Mouse (Mus musculus): Measurements from ENCODE around the gene Galnt18. TPM values are rescaled to one million over a fixed set of nuclear protein-coding genes. Genes with fewer than 3 reads are reported as not detected.
A peak's percentile ranks its signal among the peaks of the same experiment; 100 is the strongest.

Gene Galnt18
- total and polyA plus RNA-seq, 3 experiments, result 11.6 to 22.3 (median 18.3) TPM

DNA sequence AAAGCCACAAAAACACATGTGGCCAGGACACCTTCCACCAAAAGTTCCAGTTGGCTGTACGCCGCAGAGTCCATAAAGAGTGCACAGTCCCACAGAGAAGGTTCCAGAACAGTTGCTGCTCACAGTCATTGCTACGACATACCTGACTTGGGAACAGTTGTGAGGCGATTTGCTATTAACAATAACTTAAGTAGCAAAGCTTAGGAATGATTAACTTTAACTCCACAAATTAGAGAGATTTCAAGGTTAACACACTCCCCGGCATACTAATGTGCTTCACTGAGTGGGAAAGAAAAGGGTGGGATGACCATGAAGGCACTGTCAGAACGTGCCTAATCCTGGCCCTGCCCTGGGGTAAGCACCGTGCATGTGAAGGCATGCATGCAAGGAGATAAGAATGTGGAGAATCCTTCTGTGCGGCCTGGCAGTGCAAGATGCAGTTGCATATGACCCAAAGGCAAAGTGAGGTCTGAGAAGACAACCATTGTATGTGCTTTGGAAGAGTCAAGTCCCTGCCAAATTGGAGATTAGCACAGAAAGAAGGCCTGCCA lies 8.5 kb downstream of the Galnt18 start:
- DNase-seq, result no peak

DNA sequence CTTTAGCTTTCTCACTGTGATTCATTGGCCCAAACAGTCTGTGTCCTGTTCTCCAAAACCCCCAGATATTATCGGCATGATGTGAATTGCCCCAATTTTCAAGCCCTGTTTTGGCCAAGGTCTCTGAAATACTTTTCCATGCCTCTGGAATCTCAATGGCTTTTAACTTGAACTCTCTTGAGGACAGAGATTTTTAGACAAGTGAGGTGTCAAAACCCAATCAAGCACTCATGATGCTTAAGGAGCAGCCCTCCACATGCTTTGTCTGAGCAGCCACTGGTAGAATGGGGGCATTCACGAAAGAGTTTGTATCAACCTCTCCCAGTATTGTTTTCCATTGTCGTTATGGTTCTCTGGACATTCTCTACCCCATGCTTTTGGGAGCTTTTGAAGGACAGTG lies 9.2 kb downstream of the Galnt18 start:
- no peak for DNase-seq

DNA sequence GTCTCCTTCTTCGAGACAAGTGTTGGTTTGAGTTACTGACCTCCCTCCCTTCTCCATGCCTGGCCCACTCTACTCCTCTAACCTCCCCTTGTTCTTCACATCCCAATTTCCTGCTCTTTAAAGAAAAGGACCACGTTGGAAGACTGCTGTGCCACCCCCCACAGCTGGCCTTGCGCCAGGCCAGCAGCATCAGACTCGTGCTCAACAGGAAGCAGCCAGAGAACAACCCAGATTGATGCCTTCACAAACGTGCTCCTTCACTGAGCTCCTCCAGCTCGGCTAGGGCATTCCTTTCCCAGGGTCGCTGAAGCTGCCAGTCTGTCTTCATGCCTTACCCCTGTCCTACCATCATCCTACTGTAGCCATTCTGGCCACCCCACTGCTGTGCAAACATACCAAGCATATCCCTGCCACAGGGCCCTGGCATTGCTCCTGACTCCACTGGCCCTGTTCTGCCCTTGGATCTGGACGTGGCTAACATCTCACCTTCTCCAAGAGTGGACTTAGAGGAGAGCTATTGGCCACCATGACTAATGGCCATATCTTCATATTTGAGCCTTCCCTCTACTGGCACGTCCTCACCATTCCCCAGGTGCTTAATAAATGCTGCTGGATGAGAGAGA lies 13.5 kb downstream of the Galnt18 start:
- no peak for DNase-seq

DNA sequence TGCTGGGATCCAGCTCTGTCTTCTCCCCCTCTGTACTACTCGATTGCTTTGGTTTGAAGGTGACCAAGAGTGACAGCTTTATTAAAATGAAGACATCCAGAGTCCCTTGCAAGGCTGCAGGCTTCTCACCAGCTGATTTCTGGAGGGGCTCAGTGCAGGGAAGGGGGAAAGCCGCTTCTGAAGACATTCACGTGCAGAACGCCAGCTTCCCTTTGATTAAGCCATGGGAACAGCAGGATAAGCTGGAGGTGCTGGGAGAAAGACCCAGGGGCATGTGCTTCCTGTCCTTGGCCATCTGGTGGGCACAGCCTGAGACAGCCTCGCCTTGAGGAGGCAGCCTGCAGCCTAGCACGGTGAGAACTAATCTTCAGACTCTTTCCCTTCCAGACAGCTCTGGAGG lies 17.0 kb downstream of the Galnt18 start:
- DNase-seq, result no peak

DNA sequence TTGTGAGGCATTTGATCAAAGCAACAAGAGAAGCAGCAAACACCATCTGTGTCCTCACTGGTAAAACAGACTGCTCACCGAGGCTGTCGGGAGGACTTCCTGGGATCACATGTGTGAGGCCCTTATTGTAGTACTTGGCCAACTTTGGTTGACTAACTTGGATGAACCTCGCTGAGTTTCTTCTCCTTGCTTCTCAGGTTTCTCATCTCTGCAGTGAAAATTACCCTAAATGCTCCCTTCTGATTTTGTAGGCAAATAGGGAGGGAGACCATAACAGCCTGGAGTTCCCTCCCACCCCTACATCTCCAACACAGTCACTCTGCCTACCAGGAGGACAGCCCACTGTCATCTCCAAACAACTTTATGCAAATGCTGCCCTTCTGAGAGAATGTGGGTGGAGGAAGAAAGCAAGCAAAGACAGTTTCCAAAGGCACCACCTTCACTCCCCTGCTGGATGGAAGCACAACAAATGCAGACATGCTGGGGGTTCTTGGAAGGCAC lies 31.2 kb downstream of the Galnt18 start:
- no peak for DNase-seq

DNA sequence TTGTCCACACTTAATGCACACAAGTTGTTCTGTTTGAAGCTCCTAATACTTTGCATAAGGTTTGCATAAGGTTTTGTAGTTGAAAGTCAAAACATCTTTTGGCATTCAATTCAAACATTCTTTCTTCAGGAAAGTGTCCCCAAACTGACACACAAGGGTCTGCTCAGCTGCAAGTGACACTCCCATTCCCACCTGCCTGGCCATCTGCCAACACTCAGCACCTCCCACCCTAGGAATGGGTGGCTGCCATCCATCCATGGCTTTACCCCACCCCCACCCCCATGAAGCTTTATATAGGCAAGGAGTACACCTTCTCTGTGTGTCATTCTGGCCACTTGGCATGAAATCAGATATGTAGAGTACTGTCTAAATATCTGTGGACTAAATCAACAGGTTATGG lies 35.0 kb downstream of the Galnt18 start:
- DNase-seq, result no peak

DNA sequence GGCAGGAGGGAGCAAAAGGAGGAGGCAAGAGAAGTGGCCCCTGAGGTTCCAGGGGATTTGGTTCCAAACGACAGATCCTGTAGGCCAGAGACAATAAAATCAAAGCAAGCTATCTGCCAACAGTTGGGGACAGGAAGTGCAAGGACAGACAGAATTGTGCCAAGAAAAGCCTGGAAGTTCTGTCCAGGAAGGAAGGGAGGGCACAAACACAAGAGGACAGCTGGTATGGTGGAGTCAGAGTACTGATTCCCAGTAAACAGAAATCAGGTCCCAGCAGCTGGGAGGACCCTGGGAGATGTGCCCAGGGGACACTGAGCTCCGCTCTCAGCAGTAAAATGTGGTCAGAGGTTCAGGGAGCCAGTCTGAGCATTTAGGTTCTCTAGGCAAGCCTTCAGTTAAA lies 38.2 kb downstream of the Galnt18 start:
- DNase-seq, result peak; percentile 56

DNA sequence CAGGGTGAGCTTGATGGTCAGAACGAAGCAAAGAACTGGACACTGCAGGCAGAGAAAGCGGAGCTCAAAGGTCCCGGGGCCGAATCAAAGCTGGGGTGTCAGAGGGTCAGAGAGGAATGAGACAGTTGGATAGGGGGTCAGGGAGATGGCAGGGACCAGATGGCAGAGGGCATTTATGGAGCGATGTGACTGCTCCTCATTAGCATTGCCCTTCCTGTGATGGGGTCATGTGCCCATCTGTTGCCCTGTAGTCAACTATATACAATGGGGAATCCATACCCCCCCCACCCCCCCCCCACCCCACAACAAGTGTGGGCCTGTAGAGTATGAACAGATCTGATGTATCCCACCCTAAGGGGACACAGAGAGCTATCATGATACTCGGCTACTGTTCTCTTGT lies 39.7 kb downstream of the Galnt18 start:
- DNase-seq, result no peak

DNA sequence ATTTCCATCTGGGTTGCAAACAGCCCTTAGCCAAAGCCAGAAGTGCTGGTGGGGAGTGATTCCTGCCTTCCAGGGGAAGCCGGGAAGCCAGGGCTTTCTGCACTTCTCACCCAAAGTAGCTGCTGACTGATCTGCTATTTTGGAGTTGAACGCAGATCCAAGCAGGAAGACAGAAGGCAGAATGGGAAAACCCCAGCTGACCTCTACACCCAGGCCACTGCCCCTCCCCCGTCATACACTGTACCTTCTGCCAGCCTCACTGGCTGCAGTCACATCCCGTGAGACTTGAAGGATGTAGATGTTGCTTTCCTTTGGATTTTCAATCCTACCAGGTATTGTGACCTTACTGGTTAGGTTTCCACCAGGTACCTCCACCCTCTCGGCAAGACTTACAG lies 40.4 kb downstream of the Galnt18 start:
- DNase-seq, result peak; percentile 35

DNA sequence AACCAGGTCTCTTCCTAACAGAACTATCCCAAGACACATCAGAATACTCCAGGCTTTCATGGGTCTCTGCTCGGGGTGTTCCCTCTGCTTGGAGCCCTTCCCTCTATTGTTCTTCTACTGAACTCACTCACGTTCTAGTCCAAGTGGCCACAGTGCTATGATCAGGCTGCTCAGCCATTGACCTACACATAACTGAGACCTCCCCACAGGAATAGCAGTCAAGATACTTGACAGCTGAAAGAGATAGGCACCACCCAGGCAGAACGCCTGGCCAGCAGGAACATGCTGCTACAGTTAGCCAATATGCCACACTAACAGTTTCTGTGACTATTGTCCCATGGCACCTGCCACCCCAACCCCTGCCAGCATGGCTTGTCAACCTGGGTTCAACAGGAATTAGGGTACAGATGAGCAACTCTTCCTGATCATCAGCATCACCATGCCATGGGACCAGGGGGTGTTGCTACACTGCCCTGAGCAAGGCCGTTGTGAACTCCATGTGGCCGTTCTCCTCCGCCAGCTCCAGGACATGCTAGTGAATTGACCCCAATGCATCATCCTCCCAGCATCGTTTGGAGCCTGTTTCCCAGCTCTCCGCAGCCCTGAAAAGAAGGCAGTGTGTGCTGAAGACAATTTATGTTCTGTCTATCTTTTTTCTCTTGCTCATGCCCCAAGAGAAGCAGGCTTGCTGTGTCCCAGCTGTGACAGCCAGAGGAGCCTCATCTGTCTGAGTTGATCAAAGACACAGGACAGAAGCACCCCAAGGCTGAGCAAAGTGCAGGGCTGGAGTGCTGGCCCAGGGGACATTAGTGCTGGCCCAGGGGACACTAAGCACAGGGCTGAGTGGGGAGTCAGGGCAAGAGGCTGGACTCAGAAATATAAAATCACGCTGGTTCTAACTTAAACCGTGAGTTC lies 41.1 kb downstream of the Galnt18 start:
- DNase-seq, result no peak

DNA sequence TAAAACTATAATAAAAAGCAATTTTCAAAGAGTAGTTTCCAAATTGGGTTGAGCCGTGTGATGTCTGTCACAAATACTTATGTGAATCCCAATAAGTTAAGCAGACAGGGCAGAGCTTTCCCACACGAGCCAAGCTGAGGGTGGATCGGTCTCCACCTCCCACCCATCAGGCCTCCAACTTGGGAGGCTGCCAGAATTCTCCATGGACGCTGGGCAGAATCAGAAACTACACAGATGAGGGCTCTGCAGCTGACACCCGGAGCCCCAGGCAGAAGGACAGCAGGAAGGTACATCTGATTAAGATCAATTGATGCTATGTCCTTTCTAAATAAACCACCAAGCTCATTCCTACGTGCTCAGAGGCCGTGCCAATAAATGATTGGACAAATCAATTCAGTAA lies 42.4 kb downstream of the Galnt18 start:
- peak; percentile 24 for DNase-seq

DNA sequence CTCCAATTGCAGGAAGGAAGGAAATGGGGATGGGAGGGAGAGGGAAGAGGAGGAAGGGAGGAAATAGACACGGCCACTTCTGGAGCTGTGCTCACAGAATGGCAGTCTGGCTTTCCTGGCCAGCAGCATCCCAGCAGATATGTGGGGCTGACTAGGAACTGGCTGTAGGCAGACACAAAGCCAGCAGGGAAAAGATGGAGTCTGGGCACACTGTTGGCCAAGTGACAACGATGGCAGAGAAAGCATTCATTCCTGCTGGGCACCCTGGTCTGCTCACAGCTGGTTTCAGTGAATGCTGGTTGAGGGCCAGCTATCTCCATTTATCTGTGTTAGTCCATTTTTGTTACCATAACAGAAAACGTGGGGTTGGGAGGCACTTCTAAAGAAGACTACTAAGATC lies 43.4 kb downstream of the Galnt18 start:
- no peak for DNase-seq

DNA sequence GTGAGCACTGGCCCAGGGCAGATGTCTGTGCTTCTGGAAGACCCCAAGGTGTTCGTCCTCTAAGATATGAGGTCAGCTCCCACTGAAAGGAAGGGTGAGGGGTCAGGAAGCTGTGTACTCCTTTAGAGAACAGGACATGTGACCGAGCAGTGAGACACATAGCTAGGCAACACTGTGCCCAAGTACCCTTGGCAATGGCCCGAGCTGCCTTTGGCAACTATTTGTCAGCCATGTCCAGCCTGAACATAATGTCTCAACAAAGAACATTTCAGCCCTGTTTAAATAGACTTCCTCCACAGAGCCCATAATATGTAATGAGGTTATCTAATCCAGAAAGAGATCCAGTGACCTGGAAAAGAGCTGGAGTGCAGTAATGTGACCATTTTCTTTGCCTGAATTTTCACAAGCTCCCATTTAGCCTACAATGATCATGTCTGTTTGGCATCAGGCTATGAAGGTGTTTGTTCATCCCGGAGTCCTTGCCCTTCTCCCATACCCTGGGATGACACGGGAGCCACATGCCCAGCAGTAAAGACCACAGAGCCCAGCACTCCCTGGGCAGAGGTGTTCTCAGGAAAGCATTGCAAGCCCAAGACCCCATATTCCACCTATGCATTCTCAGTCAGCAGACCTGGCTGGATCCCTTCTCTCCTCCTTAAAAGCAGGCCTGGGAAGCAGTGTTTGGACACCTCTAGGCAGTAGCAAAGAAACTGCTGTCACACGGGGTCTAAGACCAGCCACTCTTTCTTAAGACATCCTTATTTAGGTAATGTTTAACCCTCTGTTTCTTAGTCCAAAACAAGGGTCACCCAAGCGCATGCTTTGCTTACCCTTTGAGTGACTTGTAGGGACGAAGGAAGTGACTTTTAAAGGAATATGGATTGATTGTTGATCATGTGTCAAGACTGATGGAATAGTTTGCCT lies 49.2 kb downstream of the Galnt18 start:
- DNase-seq, result no peak

DNA sequence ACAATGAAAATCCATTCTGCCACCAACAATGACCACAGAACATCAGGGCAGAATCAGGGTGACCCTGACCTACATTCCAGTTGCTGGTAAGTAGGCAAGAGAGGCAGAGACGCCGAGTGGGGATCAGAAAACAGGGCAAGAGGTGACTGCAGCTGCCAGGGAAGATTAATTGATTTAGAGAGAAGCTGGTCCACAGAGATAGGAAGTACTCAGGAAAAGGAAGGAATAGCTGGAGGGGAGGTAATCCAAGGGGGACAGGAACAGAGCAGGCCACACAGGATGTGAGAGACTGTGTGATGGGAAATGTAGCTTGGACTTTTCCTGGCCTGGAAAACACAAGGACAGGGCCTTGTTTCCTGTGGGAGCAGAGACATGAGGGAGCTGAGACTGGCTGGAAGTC lies 52.8 kb downstream of the Galnt18 start:
- DNase-seq, result peak; percentile 69

DNA sequence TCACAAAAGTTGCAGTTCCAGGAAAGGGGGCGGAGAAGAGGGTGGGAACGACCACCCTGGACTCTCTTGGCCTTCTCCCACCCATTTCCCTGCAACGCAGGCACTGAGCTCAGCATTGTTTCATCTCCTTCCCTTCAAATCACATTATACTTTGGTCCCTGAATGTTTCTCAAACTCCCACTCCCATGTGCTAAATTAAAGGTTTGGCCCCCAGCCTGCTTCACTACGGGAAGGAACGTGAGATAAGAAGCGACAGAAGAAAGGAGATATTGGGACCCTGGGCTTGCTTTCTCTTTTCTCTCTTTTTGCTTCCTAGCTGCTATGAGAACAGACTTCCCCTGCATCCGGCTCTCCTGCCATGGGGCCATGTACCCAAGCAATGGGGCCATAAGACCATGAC lies 55.0 kb downstream of the Galnt18 start:
- no peak for DNase-seq

DNA sequence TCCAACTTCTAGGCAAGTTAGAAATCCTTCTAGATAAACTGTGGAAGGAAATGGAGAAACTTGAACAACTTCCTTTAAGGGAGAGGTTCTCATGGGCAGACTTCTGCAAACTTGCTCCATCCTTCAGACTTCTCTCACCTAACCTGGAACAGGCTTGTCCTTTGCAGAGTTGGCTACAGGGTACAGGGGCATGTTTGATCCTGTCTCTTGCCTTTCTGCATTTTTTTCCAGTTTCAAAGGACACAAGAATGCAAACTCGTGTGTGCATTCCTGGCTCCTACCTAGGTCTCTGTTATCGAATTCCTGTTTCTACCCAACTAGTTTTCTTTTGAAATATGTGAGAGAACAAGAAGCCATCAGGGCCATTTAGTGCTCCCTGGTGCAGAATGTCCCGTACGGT lies 55.8 kb downstream of the Galnt18 start:
- no peak for DNase-seq

DNA sequence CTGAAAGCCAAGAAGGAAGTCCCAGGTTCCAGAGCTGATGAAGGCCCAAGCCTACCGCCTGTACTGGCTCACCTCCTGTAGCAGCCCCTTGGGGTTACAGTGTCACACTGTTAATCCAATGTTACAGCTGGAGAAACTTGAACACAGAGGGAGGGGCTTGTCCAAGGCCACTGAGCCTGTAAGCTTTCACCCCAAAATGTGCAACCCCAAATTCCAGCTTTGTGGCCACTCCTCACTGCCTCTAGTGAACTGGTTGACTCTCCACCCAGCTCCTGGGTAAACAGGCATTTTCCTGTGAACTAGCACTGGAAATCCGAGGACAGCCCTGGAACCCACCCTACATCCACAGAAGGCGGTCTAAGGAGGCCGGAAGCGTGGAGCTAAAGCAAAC lies 58.5 kb downstream of the Galnt18 start:
- no peak for DNase-seq

DNA sequence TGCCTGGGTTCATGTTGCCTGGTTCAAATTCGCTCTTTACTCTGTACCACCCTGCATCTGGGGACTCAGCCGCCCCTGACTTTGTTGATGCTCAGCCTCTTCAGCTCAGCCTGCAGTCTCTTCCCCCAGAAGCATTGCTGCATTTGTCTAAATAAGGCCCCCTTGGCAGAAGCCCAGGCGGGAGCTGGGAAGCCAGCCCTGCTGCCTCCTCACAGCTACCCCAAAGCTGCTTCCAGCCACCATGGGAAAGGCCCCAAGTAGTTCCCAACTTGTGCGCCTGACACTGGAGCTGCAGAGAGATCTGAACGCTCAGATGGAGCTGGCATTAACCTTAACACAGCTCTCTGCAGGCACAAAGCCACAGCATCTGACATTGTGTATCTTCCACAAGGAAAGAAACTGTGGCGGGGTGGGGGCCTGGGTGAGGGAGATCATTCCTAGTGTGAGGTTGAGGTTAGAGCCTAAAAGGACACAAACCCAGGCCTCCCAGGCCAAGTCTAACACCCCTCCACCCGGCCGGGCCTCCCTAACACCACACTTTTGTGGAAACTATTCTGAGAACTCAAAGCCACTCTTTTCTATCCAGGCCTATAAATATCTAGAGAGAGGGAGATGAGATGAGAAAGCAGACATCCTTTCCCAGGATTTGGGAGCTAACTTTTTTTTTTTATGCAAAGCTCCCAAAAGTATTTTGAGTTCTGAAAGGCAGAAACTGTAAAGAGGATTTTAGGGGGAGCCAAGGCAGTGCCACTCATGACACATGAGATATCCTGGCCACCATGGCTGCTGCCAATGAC lies 59.1 kb downstream of the Galnt18 start:
- DNase-seq, result no peak

DNA sequence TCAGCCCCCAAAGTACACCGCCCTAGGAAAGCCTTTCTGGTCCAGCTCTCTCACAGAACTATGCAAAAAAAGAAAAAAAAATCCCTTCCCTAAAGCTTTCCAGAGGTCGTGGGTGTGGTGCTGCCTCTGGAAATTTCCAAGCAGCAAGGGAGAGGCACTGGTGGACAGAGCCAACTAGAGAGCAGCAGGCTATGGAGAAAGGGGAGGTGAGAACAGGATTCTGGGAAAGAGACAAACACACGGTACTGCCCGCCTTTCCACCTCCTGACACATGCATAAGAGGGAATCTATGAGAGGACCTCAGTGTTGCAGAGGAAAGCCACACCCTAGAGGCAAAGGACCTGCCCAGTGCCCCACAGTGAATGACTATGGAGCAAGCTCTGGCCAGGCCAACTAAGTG lies 60.9 kb downstream of the Galnt18 start:
- peak; percentile 15 for DNase-seq

DNA sequence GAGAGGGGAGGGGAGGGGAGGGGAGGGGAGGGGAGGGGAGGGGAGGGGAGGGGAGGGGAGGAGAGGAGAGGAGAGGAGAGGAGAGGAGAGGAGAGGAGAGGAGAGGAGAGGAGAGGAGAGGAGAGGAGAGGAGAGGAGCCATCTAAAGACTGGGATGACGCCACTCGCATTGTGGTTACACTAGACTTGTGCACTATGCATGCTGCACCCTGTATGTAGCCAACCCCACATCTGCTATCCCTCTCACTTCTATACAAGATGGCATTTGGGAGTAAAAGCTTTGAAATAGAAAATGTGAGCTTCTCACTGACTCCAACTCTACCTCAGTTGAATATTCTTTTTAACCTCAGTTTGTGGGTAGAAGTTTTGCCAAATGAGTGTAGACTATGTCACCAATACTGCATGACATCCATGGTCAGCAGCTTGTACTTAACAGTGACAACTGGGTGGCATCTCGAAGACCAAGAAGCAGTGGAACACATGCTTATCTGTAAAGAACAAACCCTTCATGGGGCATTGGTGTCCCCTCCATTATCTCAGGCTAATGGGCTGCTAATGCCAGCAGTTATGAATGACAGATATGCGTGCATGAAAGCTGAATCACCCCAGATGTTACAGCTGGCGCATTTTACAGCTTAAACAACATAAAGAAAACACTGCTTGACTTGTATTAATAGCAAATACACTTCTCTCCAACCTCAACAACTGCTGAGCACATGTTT lies 65.0 kb downstream of the Galnt18 start:
- no peak for DNase-seq
